Mouse (Mus musculus) embryonic fibroblast, embryonic 13.5 days (primary cell): ENCODE data around the gene Alkbh8.
"Not testable (repeated sequence)": the region's sequence is repeated elsewhere in the genome, so short reads cannot be mapped to it uniquely, and the experiment has no call there.

Experiments
- CTCF ChIP-seq: IDR thresholded peaks from 2 replicates; pipeline ENCODE4 v1.5.1; 2011; ENCODE audit warnings: mild to moderate bottlenecking, control low read depth, low read length, moderate library complexity, borderline replicate concordance; ENCODE audit not compliant: insufficient read depth
- POLR2A ChIP-seq: IDR thresholded peaks from 2 replicates; pipeline ENCODE4 v1.6.1; 2011; ENCODE audit warnings: low read depth, mild to moderate bottlenecking, control low read depth, low read length, moderate library complexity

DNA sequence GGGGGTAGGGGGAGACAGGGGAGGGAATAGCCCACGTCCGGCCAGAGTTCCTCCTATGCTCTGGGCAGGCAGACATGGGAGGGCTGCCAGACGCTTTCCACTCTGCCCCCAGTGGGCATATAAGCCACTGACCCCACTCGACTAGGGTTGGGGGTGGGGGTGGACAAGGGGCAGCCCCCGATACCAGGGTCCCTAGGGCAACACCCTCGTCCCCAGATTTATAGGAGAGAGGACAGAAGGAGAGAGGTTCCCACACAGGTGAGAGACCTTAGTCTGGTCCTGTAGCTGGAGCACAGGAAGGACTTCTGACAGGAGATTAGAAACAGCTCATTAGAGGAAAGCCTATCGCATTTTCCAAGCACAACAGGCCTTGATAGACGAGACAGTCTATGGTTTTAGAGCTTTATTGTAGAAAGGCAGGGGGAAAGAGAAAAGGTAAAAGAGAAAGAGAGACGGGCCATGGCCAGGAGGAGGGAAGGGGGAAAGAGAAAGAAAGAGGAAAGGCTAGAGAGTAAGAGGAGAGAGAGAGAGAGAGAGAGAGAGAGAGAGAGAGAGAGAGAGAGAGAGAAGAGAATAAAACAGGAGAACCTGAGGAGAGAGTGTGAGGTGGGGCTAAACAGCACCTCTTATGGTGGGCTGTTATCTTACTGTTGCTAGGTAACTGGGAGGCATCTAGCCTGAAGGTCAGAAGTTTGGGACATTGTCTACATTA lies 7.4 kb upstream of the Alkbh8 start:
- TF ChIP-seq POLR2A, CTCF: not testable (repeated sequence)
